Mouse (Mus musculus) heart, embryonic 14.5 days (tissue): ENCODE measurements around the gene Rnf115. TPM values are rescaled to one million over a fixed set of nuclear protein-coding genes. Genes with fewer than 3 reads are reported as not detected.

ENCODE experiments used
- ATAC-seq: fragments of 200-750 bp; cut with Nextera tagmentation; 2 replicates; pipeline ENCODE4 v1.8.0; 2017; ENCODE audit warnings: low read depth, moderate TSS enrichment; ENCODE audit not compliant: insufficient number of reproducible peaks, insufficient read depth, low FRiP score
- H3K27ac ChIP-seq, 2 experiments: fragments of 200-500 bp in 1 of 2; fragments of 300-500 bp in 1 of 2; sonication (generic) in 1 of 2; replicated peaks in 1 of 2; 2 replicates each; pipeline ENCODE4 v1.5.1; 2012 to 2014; ENCODE audit warnings: low read depth in 2 of 2, low read length in 2 of 2, control low read depth in 1 of 2, mild to moderate bottlenecking in 1 of 2, mixed read lengths in 1 of 2; ENCODE audit not compliant: control insufficient read depth in 1 of 2, insufficient read depth in 1 of 2
- H3K27me3 ChIP-seq: fragments of 300-500 bp; sonication (generic); 2 replicates; pipeline ENCODE4 v1.6.1; 2014; ENCODE audit warnings: mild to moderate bottlenecking, low read length, control low read depth; ENCODE audit not compliant: control insufficient read depth, insufficient read depth
- H3K36me3 ChIP-seq: fragments of 300-500 bp; sonication (generic); 2 replicates; pipeline ENCODE4 v1.6.1; 2014; ENCODE audit warnings: mild to moderate bottlenecking, control low read depth, low read length, mixed read lengths; ENCODE audit not compliant: control insufficient read depth, insufficient read depth
- H3K4me1 ChIP-seq, 2 experiments: fragments of 200-500 bp in 1 of 2; fragments of 300-500 bp in 1 of 2; sonication (generic) in 1 of 2; 2 replicates each; pipeline ENCODE4 v1.6.1; 2012 to 2014; ENCODE audit warnings: low read length in 2 of 2, control low read depth in 1 of 2, mixed read lengths in 1 of 2; ENCODE audit not compliant: control insufficient read depth in 2 of 2, insufficient read depth in 2 of 2
- H3K4me2 ChIP-seq: fragments of 300-500 bp; sonication (generic); 2 replicates; pipeline ENCODE4 v1.6.1; 2014; ENCODE audit warnings: mild to moderate bottlenecking, low read length
- H3K4me3 ChIP-seq, 2 experiments: fragments of 200-500 bp in 1 of 2; fragments of 300-500 bp in 1 of 2; sonication (generic) in 1 of 2; 2 replicates each; pipeline ENCODE4 v1.5.1; 2012 to 2014; ENCODE audit warnings: low read length in 2 of 2, mild to moderate bottlenecking in 2 of 2, control low read depth in 1 of 2, low read depth in 1 of 2, moderate library complexity in 1 of 2; ENCODE audit not compliant: control insufficient read depth in 1 of 2, insufficient read depth in 1 of 2
- H3K9ac ChIP-seq: fragments of 300-500 bp; sonication (generic); 2 replicates; pipeline ENCODE4 v1.6.1; 2014; ENCODE audit warnings: mild to moderate bottlenecking, low read length
- H3K9me3 ChIP-seq: fragments of 300-500 bp; sonication (generic); 2 replicates; pipeline ENCODE4 v1.6.1; 2016; ENCODE audit warnings: low read length, control low read depth; ENCODE audit not compliant: control insufficient read depth
- WGBS: fragments of 180-500 bp; shearing (Covaris S2); extraction: QIAGEN DNeasy Blood & Tissue Kit; methylation state at CpG from one replicate; pipeline ENCODE4 v1.1.7; 2014; 5-methylcytosine and 5-hydroxymethylcytosine counted together
- polyA plus RNA-seq: library from polyadenylated mRNA; unstranded; fragments of >200 nt; fragmentation: Nextera tagmentation; extraction: Ambion mirVana; gene quantifications from 2 replicates; pipeline ENCODE4 v1.2.1, GENCODE M21; 2014

Rnf115 gene
- 41.2 and 42.0 TPM in 2 replicates for polyA plus RNA-seq

- Histone ChIP-seq H3K9me3 (no peaks in the 10 kb centered on the region), H3K4me2 (peak within 1 kb of the TSS; percentile 81), H3K9ac (peak within 1 kb of the TSS; percentile 93), H3K36me3 (peaks cover 17% of the 10 kb centered on the region), H3K27ac (peak within 1 kb of the TSS; percentile 74 to 88), H3K4me3 (peak within 1 kb of the TSS; percentile 89 to 96), H3K4me1 (peaks cover 5 to 43% of the 10 kb centered on the region in 2 experiments), H3K27me3 (no peaks in the 10 kb centered on the region)
- ATAC-seq: peak; percentile 96
- WGBS: under 1% methylated on average over 47 of the region's 52 CpGs
Observed at GRCm38 (mm10) chr3:96727343-96727827, at the start of gene Rnf115, which contains the start of gene Polr3c. Rnf115 (plus strand) TSS chr3:96727664. Polr3c (minus strand) TSS chr3:96727628.

GRCm38 (mm10) chr3:96678456-96678855, 49.0 kb upstream of the Rnf115 start:
- no peaks in the 10 kb centered on the region for H3K36me3 ChIP-seq
- H3K27me3 ChIP-seq: peaks cover 29% of the 10 kb centered on the region
- H3K4me3 ChIP-seq: no peak overlapping the region
- no peak overlapping the region for H3K9ac ChIP-seq
- H3K4me2 ChIP-seq: no peak overlapping the region
- 61% methylated on average over 7 of the region's 7 CpGs for WGBS
- ATAC-seq: no peak
- no peaks in the 10 kb centered on the region for H3K9me3 ChIP-seq
- no peak overlapping the region for H3K27ac ChIP-seq
- no peaks in the 10 kb centered on the region for H3K4me1 ChIP-seq

GRCm38 (mm10) chr3:96679159-96679674, 48.2 kb upstream of the Rnf115 start:
- 9% methylated on average over 5 of the region's 5 CpGs for WGBS
- peaks cover 36% of the 10 kb centered on the region for H3K27me3 ChIP-seq

GRCm38 (mm10) chr3:96680269-96680956, 47.1 kb upstream of the Rnf115 start:
- Histone ChIP-seq H3K9ac (no peak overlapping the region), H3K36me3 (no peaks in the 10 kb centered on the region), H3K4me3 (no peak overlapping the region), H3K9me3 (no peaks in the 10 kb centered on the region), H3K4me1 (peaks cover 0 to 3% of the 10 kb centered on the region in 2 experiments; a peak in 1 of 4 replicates), H3K27me3 (peaks cover 46% of the 10 kb centered on the region), H3K4me2 (no peak overlapping the region), H3K27ac (no peak overlapping the region)
- no peak for ATAC-seq
- WGBS: 21% methylated on average over 12 of the region's 12 CpGs

More at GRCm38 (mm10) chr3:96679159-96679674, 48.2 kb upstream of the Rnf115 start:
- no peak overlapping the region for H3K4me3 ChIP-seq
- H3K4me2 ChIP-seq: no peak overlapping the region
- H3K9me3 ChIP-seq: no peaks in the 10 kb centered on the region
- no peak overlapping the region for H3K27ac ChIP-seq
- H3K36me3 ChIP-seq: no peaks in the 10 kb centered on the region
- H3K4me1 ChIP-seq: no peaks in the 10 kb centered on the region
- no peak overlapping the region for H3K9ac ChIP-seq
- no peak for ATAC-seq

DNA sequence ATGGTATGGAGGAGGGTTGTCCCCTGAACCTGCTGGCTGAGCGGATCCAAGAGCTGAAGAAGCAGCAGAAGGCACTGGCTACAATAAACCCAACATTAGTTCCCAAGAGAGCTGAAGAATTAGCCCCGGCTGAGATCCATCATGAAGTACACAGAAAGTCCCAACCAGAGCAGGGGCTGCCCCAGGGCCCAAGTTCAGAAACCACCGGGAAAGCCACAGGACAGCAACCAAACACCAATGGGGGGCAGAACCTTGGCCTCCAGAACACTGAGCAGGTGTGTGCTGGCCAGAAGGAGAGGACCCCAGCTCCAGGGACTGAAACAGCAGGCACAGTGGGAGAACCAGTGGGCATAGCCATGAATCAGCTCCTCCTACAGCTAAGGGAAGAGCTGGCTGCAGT, 44.0 kb upstream of the Rnf115 start:
- H3K4me2 ChIP-seq: no peak overlapping the region
- H3K27ac ChIP-seq: no peak overlapping the region
- 77% methylated on average over 3 of the region's 3 CpGs for WGBS
- no peak for ATAC-seq
- H3K9ac ChIP-seq: no peak overlapping the region
- H3K4me1 ChIP-seq: peaks cover 0 to 3% of the 10 kb centered on the region in 2 experiments; a peak in 1 of 4 replicates
- no peaks in the 10 kb centered on the region for H3K9me3 ChIP-seq
- no peak overlapping the region for H3K4me3 ChIP-seq
- no peaks in the 10 kb centered on the region for H3K36me3 ChIP-seq
- H3K27me3 ChIP-seq: peaks cover 49% of the 10 kb centered on the region

DNA sequence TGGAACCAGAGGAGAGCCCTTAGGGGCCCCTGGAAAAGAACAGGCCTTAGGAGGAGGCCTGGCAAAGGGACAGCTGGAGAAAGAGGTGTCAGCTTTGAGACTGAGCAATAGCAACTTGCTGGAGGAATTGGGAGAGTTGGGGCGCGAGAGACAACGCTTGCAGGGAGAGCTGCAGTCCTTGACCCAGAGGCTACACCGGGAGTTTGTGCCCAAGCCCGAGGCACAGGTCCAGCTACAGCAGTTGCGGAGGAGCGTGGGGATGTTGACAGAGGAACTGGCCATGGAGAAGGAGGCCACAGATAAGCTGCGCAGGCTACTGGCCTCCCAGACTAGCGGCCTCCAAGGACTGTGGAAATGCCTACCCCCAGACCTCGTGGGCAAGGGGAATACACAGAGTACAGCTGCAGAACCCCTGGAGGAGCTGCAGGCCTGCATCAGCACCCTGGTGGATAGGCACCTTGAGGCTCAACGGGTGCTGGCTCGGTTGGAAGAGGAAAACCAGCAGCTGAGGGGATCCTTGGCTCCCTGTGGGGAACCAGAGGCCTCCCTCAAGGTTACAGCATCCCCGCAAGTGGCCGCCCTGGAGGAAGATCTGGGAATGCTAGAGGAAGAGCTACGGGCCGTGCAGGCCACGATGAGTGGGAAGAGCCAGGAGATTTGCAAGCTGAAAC, 43.2 kb upstream of the Rnf115 start:
- peak overlapping the region; percentile 65 for H3K9ac ChIP-seq
- H3K4me1 ChIP-seq: peaks cover 0 to 3% of the 10 kb centered on the region in 2 experiments; a peak in 1 of 4 replicates
- H3K4me2 ChIP-seq: peak overlapping the region; percentile 71
- H3K9me3 ChIP-seq: no peaks in the 10 kb centered on the region
- no peaks in the 10 kb centered on the region for H3K36me3 ChIP-seq
- WGBS: 36% methylated on average over 17 of the region's 17 CpGs
- no peak overlapping the region for H3K27ac ChIP-seq
- peaks cover 49% of the 10 kb centered on the region for H3K27me3 ChIP-seq
- ATAC-seq: no peak
- H3K4me3 ChIP-seq: peak overlapping the region; percentile 19 to 33

DNA sequence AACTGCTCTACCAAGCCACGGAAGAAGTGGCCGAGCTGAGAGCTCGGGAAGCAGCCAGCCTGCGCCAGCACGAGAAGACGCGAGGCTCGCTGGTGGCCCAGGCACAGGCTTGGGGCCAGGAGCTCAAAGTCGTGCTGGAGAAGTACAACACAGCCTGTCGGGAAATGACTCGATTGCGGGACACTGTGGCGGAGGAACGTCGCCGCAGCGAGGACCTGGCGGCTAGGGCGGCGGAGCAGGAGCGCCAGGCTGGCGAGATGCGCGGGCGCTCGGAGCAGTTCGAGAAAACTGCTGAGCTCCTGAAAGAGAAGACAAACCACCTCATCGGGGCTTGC, 42.7 kb upstream of the Rnf115 start:
- H3K4me3 ChIP-seq: peak overlapping the region; percentile 19 to 33
- ATAC-seq: no peak
- no peak overlapping the region for H3K27ac ChIP-seq
- H3K27me3 ChIP-seq: peaks cover 45% of the 10 kb centered on the region
- H3K4me1 ChIP-seq: peaks cover 0 to 3% of the 10 kb centered on the region in 2 experiments; a peak in 1 of 4 replicates
- no peaks in the 10 kb centered on the region for H3K9me3 ChIP-seq
- H3K4me2 ChIP-seq: peak overlapping the region; percentile 71
- 8% methylated on average over 28 of the region's 28 CpGs for WGBS
- H3K36me3 ChIP-seq: no peaks in the 10 kb centered on the region
- peak overlapping the region; percentile 65 for H3K9ac ChIP-seq
